Mouse (Mus musculus): ENCODE measurements around the gene Ccdc92. TPM values are rescaled to one million over a fixed set of nuclear protein-coding genes. Genes with fewer than 3 reads are reported as not detected.

Gene Ccdc92
- polyA plus RNA-seq, 1 experiment from 2014 or later = 38.7 TPM

- Histone ChIP-seq H3K4me3 (replicated peaks; ENCODE audit: low read depth, low read length) (no peak overlapping the region), H3K27me3 (ENCODE audit: control insufficient read depth, insufficient read depth, low read length) (no peaks in the 10 kb centered on the region), H3K27ac (replicated peaks; ENCODE audit: low read depth, low read length) (no peak overlapping the region), H3K36me3 (ENCODE audit: control insufficient read depth, insufficient read depth, low read length) (no peaks in the 10 kb centered on the region), H3K9ac (replicated peaks; ENCODE audit: low read length) (no peak overlapping the region), H3K9me3 (ENCODE audit: control insufficient read depth, low read length) (no peaks in the 10 kb centered on the region), H3K4me2 (ENCODE audit: low read length) (no peak overlapping the region), H3K4me1 (ENCODE audit: control insufficient read depth, insufficient read depth, low read length) (no peaks in the 10 kb centered on the region)
- no peak for ATAC-seq (ENCODE audit: low FRiP score, low TSS enrichment)
- WGBS = 86% methylated on average over 18 of the region's 18 CpGs
- no peak for DNase-seq
These were observed 39.9 kb downstream of the Ccdc92 start for GRCm38 (mm10) chr5:124822128-124822894.

DNA sequence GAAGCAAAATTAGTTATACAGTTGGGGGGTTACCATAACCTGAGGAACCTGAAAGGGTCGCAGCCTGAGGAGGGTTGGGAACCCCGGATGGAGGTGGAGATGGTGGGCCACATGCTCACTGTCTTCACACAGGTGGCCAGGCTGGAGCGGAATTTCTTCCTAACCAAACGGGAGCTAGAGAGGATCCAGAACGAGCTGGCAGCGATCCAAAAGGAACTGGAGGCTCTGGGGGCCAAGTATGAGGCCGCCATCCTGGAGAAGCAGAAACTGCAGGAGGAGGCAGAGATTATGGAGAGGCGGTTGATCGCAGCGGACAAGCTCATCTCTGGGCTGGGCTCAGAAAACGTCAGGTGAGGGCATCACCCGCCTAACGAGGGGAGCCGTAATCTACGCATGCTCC is 45.2 kb downstream of the Ccdc92 start:
- 88% methylated on average over 15 of the region's 15 CpGs for WGBS
- ATAC-seq (ENCODE audit: low FRiP score, low TSS enrichment) (no peak), DNase-seq (no peak)
- no peak overlapping the region for H3K27ac ChIP-seq (replicated peaks; ENCODE audit: low read depth, low read length)
- H3K9me3 ChIP-seq (ENCODE audit: control insufficient read depth, low read length) = no peaks in the 10 kb centered on the region
- no peak overlapping the region for H3K4me2 ChIP-seq (ENCODE audit: low read length)
- H3K4me3 ChIP-seq (replicated peaks; ENCODE audit: low read depth, low read length) = no peak overlapping the region
- no peaks in the 10 kb centered on the region for H3K27me3 ChIP-seq (ENCODE audit: control insufficient read depth, insufficient read depth, low read length)
- no peaks in the 10 kb centered on the region for H3K36me3 ChIP-seq (ENCODE audit: control insufficient read depth, insufficient read depth, low read length)
- H3K4me1 ChIP-seq (ENCODE audit: control insufficient read depth, insufficient read depth, low read length) = no peaks in the 10 kb centered on the region
- H3K9ac ChIP-seq (replicated peaks; ENCODE audit: low read length) = no peak overlapping the region

GRCm38 (mm10) chr5:124814797-124815196 is 47.4 kb downstream of the Ccdc92 start:
- Histone ChIP-seq H3K27ac (replicated peaks; ENCODE audit: low read depth, low read length) (no peak overlapping the region), H3K9me3 (ENCODE audit: control insufficient read depth, low read length) (no peaks in the 10 kb centered on the region), H3K4me1 (ENCODE audit: control insufficient read depth, insufficient read depth, low read length) (no peaks in the 10 kb centered on the region), H3K4me2 (ENCODE audit: low read length) (no peak overlapping the region), H3K9ac (replicated peaks; ENCODE audit: low read length) (no peak overlapping the region), H3K27me3 (ENCODE audit: control insufficient read depth, insufficient read depth, low read length) (no peaks in the 10 kb centered on the region), H3K36me3 (ENCODE audit: control insufficient read depth, insufficient read depth, low read length) (no peaks in the 10 kb centered on the region), H3K4me3 (replicated peaks; ENCODE audit: low read depth, low read length) (no peak overlapping the region)
- WGBS = 72% methylated on average over 5 of the region's 5 CpGs
- no peak for DNase-seq
- no peak for ATAC-seq (ENCODE audit: low FRiP score, low TSS enrichment)

- no peak overlapping the region for H3K27ac ChIP-seq (replicated peaks; ENCODE audit: low read depth, low read length)
- H3K27me3 ChIP-seq (ENCODE audit: control insufficient read depth, insufficient read depth, low read length) = no peaks in the 10 kb centered on the region
- no peak overlapping the region for H3K4me2 ChIP-seq (ENCODE audit: low read length)
- 91% methylated on average over 12 of the region's 12 CpGs for WGBS
- H3K9ac ChIP-seq (replicated peaks; ENCODE audit: low read length) = no peak overlapping the region
- H3K4me3 ChIP-seq (replicated peaks; ENCODE audit: low read depth, low read length) = no peak overlapping the region
- ATAC-seq (ENCODE audit: low FRiP score, low TSS enrichment) (no peak), DNase-seq (no peak)
- no peaks in the 10 kb centered on the region for H3K4me1 ChIP-seq (ENCODE audit: control insufficient read depth, insufficient read depth, low read length)
- H3K36me3 ChIP-seq (ENCODE audit: control insufficient read depth, insufficient read depth, low read length) = no peaks in the 10 kb centered on the region
- H3K9me3 ChIP-seq (ENCODE audit: control insufficient read depth, low read length) = no peaks in the 10 kb centered on the region
These were observed 49.8 kb downstream of the Ccdc92 start for GRCm38 (mm10) chr5:124812466-124812865.

- Histone ChIP-seq H3K27ac (replicated peaks; ENCODE audit: low read depth, low read length) (no peak overlapping the region), H3K9ac (replicated peaks; ENCODE audit: low read length) (no peak overlapping the region), H3K4me1 (ENCODE audit: control insufficient read depth, insufficient read depth, low read length) (no peaks in the 10 kb centered on the region), H3K4me2 (ENCODE audit: low read length) (no peak overlapping the region), H3K9me3 (ENCODE audit: control insufficient read depth, low read length) (no peaks in the 10 kb centered on the region), H3K27me3 (ENCODE audit: control insufficient read depth, insufficient read depth, low read length) (no peaks in the 10 kb centered on the region), H3K36me3 (ENCODE audit: control insufficient read depth, insufficient read depth, low read length) (no peaks in the 10 kb centered on the region), H3K4me3 (replicated peaks; ENCODE audit: low read depth, low read length) (no peak overlapping the region)
- DNase-seq (no peak), ATAC-seq (ENCODE audit: low FRiP score, low TSS enrichment) (no peak)
- 87% methylated on average over 4 of the region's 4 CpGs for WGBS
These were observed 52.4 kb downstream of the Ccdc92 start for GRCm38 (mm10) chr5:124809708-124810366.

GRCm38 (mm10) chr5:124792112-124792511 is 70.1 kb downstream of the Ccdc92 start:
- WGBS = 86% methylated on average over 7 of the region's 7 CpGs
- ATAC-seq (ENCODE audit: low FRiP score, low TSS enrichment) = no peak

DNA sequence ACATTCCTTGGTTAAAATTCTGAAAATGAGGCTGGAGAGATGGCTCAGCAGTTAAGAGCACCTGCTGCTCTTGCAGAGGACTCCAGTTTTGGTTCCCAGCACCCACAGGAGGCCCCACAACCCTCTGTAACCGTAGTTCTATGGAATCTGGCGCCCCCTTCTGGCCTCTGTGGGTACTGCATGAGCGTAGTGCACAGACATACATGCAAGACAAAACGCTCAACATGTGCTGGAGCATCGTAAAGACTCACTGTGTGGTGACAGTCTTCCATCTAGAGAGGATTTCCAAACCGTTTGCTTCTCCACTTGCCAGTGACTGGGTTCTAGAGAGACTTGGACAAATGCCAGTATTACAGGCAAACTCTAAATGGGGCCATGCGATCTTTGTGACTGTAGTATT is 76.6 kb downstream of the Ccdc92 start:
- ATAC-seq (ENCODE audit: low FRiP score, low TSS enrichment) (no peak), DNase-seq (no peak)
- Histone ChIP-seq H3K4me3 (replicated peaks; ENCODE audit: low read depth, low read length) (no peak overlapping the region), H3K36me3 (ENCODE audit: control insufficient read depth, insufficient read depth, low read length) (no peaks in the 10 kb centered on the region), H3K9me3 (ENCODE audit: control insufficient read depth, low read length) (no peaks in the 10 kb centered on the region), H3K4me1 (ENCODE audit: control insufficient read depth, insufficient read depth, low read length) (no peaks in the 10 kb centered on the region), H3K9ac (replicated peaks; ENCODE audit: low read length) (no peak overlapping the region), H3K27me3 (ENCODE audit: control insufficient read depth, insufficient read depth, low read length) (no peaks in the 10 kb centered on the region), H3K27ac (replicated peaks; ENCODE audit: low read depth, low read length) (no peak overlapping the region), H3K4me2 (ENCODE audit: low read length) (no peak overlapping the region)
- 86% methylated on average over 7 of the region's 7 CpGs for WGBS

More at GRCm38 (mm10) chr5:124792112-124792511, 70.1 kb downstream of the Ccdc92 start:
- Histone ChIP-seq H3K27me3 (ENCODE audit: control insufficient read depth, insufficient read depth, low read length) (no peaks in the 10 kb centered on the region), H3K9me3 (ENCODE audit: control insufficient read depth, low read length) (no peaks in the 10 kb centered on the region), H3K9ac (replicated peaks; ENCODE audit: low read length) (no peak overlapping the region), H3K27ac (replicated peaks; ENCODE audit: low read depth, low read length) (no peak overlapping the region), H3K4me1 (ENCODE audit: control insufficient read depth, insufficient read depth, low read length) (no peaks in the 10 kb centered on the region), H3K36me3 (ENCODE audit: control insufficient read depth, insufficient read depth, low read length) (no peaks in the 10 kb centered on the region), H3K4me3 (replicated peaks; ENCODE audit: low read depth, low read length) (no peak overlapping the region), H3K4me2 (ENCODE audit: low read length) (no peak overlapping the region)
- no peak for DNase-seq
